Mouse (Mus musculus) CH12.LX (cell line): ENCODE results near the gene March6. TPM values are rescaled to one million over a fixed set of nuclear protein-coding genes. Genes with fewer than 3 reads are reported as not detected.

Experiments
- DNase-seq: peaks from one replicate; pipeline ENCODE4 v3.0.0-alpha.2; 2013; ENCODE audit errors: extremely low read depth
- H3K27ac ChIP-seq: 2 replicates; pipeline ENCODE4 v1.5.1; 2012; ENCODE audit warnings: low read depth, mild to moderate bottlenecking, control low read depth, moderate library complexity; ENCODE audit not compliant: insufficient read depth
- H3K27me3 ChIP-seq: replicated peaks from 2 replicates; pipeline ENCODE3; 2012; ENCODE audit warnings: inconsistent platforms
- H3K36me3 ChIP-seq, 2 experiments: replicated peaks in 1 of 2; 2 replicates each; pipeline versions ENCODE3 to v1.6.1; 2012; ENCODE audit warnings: inconsistent platforms in 1 of 2, low read length in 1 of 2, mild to moderate bottlenecking in 1 of 2, mixed read lengths in 1 of 2, moderate library complexity in 1 of 2; ENCODE audit not compliant: control insufficient read depth in 1 of 2, insufficient read depth in 1 of 2
- H3K4me1 ChIP-seq, 2 experiments: 2 replicates each; pipeline ENCODE4 v1.6.1; 2012; ENCODE audit warnings: inconsistent platforms in 1 of 2, moderate library complexity in 1 of 2; ENCODE audit not compliant: insufficient read depth in 2 of 2, control insufficient read depth in 1 of 2
- H3K4me2 ChIP-seq: 2 replicates; pipeline ENCODE4 v1.6.1; 2012; ENCODE audit warnings: low read depth, mild to moderate bottlenecking, control low read depth; ENCODE audit not compliant: poor library complexity, insufficient read depth, severe bottlenecking
- H3K4me3 ChIP-seq, 3 experiments: fragments of 150-350 bp in 1 of 3; sonication (generic) in 1 of 3; replicated peaks in 1 of 3; 2 replicates each; pipeline versions ENCODE3 to v1.5.1; 2011 to 2012; ENCODE audit warnings: low read depth in 2 of 3, low read length in 2 of 3, mild to moderate bottlenecking in 2 of 3, moderate library complexity in 2 of 3, control low read depth in 1 of 3, improper control_type of control experiment in 1 of 3, inconsistent platforms in 1 of 3, mixed read lengths in 1 of 3; ENCODE audit not compliant: poor library complexity in 1 of 3
- H3K79me2 ChIP-seq: replicated peaks from 2 replicates; pipeline ENCODE4 v1.6.1; 2012; ENCODE audit warnings: mild to moderate bottlenecking, moderate library complexity; ENCODE audit not compliant: control insufficient read depth, poor library complexity, insufficient read depth, severe bottlenecking; ENCODE audit errors: extremely low read depth
- H3K9ac ChIP-seq: 2 replicates; pipeline ENCODE4 v1.6.1; 2012; ENCODE audit warnings: low read depth, mild to moderate bottlenecking, control low read depth, moderate library complexity; ENCODE audit not compliant: insufficient read depth
- H3K9me3 ChIP-seq: replicated peaks from 2 replicates; pipeline ENCODE3; 2012; ENCODE audit warnings: low read length, inconsistent platforms, mixed read lengths
- ELF1 ChIP-seq: IDR thresholded peaks from 2 replicates; pipeline ENCODE4 v1.6.1; 2014; ENCODE audit warnings: low read depth, mild to moderate bottlenecking, inconsistent platforms, low read length, improper control_type of control experiment
- EP300 ChIP-seq: IDR thresholded peaks from 2 replicates; pipeline ENCODE4 v1.6.1; 2011; ENCODE audit warnings: low read length, improper control_type of control experiment
- IRF4 ChIP-seq: IDR thresholded peaks from 2 replicates; pipeline ENCODE4 v1.6.1; 2014; ENCODE audit warnings: low read depth, mild to moderate bottlenecking, inconsistent platforms, low read length, improper control_type of control experiment
- JUN ChIP-seq: IDR thresholded peaks from 2 replicates; pipeline ENCODE4 v1.6.1; 2011; ENCODE audit warnings: low read depth, mild to moderate bottlenecking, low read length, improper control_type of control experiment, moderate library complexity; ENCODE audit not compliant: insufficient read depth
- JUND ChIP-seq: conservative IDR thresholded peaks from 2 replicates; pipeline ENCODE4 v1.6.1; 2011; ENCODE audit warnings: low read depth, low read length, improper control_type of control experiment
- KAT2A ChIP-seq: IDR thresholded peaks from 2 replicates; pipeline ENCODE4 v1.6.1; 2012; ENCODE audit warnings: low read length, improper control_type of control experiment, inconsistent platforms; ENCODE audit not compliant: insufficient replicate concordance
- MAFK ChIP-seq: IDR thresholded peaks from 2 replicates; pipeline ENCODE4 v1.6.1; 2011; ENCODE audit warnings: low read length, improper control_type of control experiment; ENCODE audit not compliant: insufficient replicate concordance
- MEF2A ChIP-seq: IDR thresholded peaks from 2 replicates; pipeline ENCODE4 v1.6.1; 2014; ENCODE audit warnings: low read depth, mild to moderate bottlenecking, inconsistent platforms, low read length, improper control_type of control experiment, borderline replicate concordance
- MXI1 ChIP-seq: IDR thresholded peaks from 2 replicates; pipeline ENCODE4 v1.6.1; 2011; ENCODE audit warnings: mild to moderate bottlenecking, low read depth, low read length, improper control_type of control experiment
- NRF1 ChIP-seq: IDR thresholded peaks from 2 replicates; pipeline ENCODE4 v1.6.1; 2014; ENCODE audit warnings: low read depth, mild to moderate bottlenecking, inconsistent platforms, low read length, improper control_type of control experiment, moderate library complexity
- RAD21 ChIP-seq: IDR thresholded peaks from 2 replicates; pipeline ENCODE4 v1.6.1; 2011; ENCODE audit warnings: low read depth, mild to moderate bottlenecking, low read length, improper control_type of control experiment, moderate library complexity
- SMC3 ChIP-seq: IDR thresholded peaks from 2 replicates; pipeline ENCODE4 v1.6.1; 2011; ENCODE audit warnings: low read depth, low read length, improper control_type of control experiment
- UBTF ChIP-seq: IDR thresholded peaks from 2 replicates; pipeline ENCODE4 v1.6.1; 2012; ENCODE audit warnings: low read depth, mild to moderate bottlenecking, inconsistent platforms, low read length, improper control_type of control experiment, moderate library complexity
- USF1 ChIP-seq: IDR thresholded peaks from 2 replicates; pipeline ENCODE4 v1.6.1; 2014; ENCODE audit warnings: low read depth, mild to moderate bottlenecking, inconsistent platforms, low read length, improper control_type of control experiment
- ZMIZ1 ChIP-seq: IDR thresholded peaks from 2 replicates; pipeline ENCODE4 v1.6.1; 2012; ENCODE audit warnings: low read depth, mild to moderate bottlenecking, inconsistent platforms, low read length, improper control_type of control experiment
- dilution Hi-C: fragments of 300-500 bp; cut with MboI; formaldehyde crosslinking; loops from 2 replicates; pipeline ENCODE4 v1.14.3; 2020; ENCODE audit warnings: low sequenced_read_pairs; ENCODE audit not compliant: extremely low pct_unique_long_range_greater_than_20kb, extremely low pct_ligation_motif_present
- in situ Hi-C: fragments of 300-500 bp; cut with MboI; formaldehyde crosslinking; loops from 3 replicates; pipeline ENCODE4 v1.14.3; 2019; ENCODE audit warnings: low sequenced_read_pairs, low pct_ligation_motif_present, low pct_unique_long_range_greater_than_20kb, mixed read lengths
- polyA plus RNA-seq: library from polyadenylated mRNA; unstranded; fragments of >175 nt; gene quantifications from 2 replicates; pipeline ENCODE4 v1.2.1, GENCODE M21; 2012; ENCODE audit warnings: low read depth; ENCODE audit not compliant: insufficient read length
- total RNA-seq, 2 experiments: library from RNA; depleted of rRNA; stranded (reverse); fragments of 300-350 nt in 1 of 2; fragments of >200 nt in 1 of 2; gene quantifications; 2 replicates each; pipeline ENCODE4 v1.2.3; 2012 to 2014

The March6 gene
- total and polyA plus RNA-seq, 3 experiments, result 18.3 to 41.4 (median 29.1) TPM

- no peaks in the 10 kb centered on the region for H3K36me3 ChIP-seq
- no peak overlapping the region for H3K4me3 ChIP-seq
- H3K27me3 ChIP-seq, result no peaks in the 10 kb centered on the region
- peaks cover 0 to 19% of the 10 kb centered on the region in 2 experiments; a peak in 2 of 4 replicates for H3K4me1 ChIP-seq
- dilution Hi-C loops (no loop called here), in situ Hi-C loops (no loop called here)
- DNase-seq, result no peak
- TF ChIP-seq RAD21 (no peak), SMC3 (no peak), UBTF (no peak), NRF1 (no peak), ZMIZ1 (no peak), KAT2A (no peak), USF1 (no peak), JUND (no peak), MEF2A (no peak), MXI1 (no peak)
- H3K79me2 ChIP-seq, result no peaks in the 10 kb centered on the region
- no peak overlapping the region for H3K4me2 ChIP-seq
- H3K27ac ChIP-seq, result no peak overlapping the region
- no peak overlapping the region for H3K9ac ChIP-seq
- no peaks in the 10 kb centered on the region for H3K9me3 ChIP-seq
These were observed 16.6 kb upstream of the March6 start for GRCm38 (mm10) chr15:31547421-31547820.

- TF ChIP-seq ELF1, result no peak
- peak; percentile 54 for TF ChIP-seq JUN
- TF ChIP-seq MXI1, result no peak
- no peak for TF ChIP-seq ZMIZ1
- TF ChIP-seq JUND, result peak; percentile 78
- TF ChIP-seq MAFK, result peak; percentile 17; the same call in 1 of the 2 replicates
- peak; percentile 49; the same call in 1 of the 2 replicates for TF ChIP-seq MEF2A
- TF ChIP-seq IRF4, result peak; percentile 79
- peak; percentile 65 for TF ChIP-seq EP300
- in situ Hi-C loops, result no loop called here
These were observed 15.4 kb upstream of the March6 start for GRCm38 (mm10) chr15:31546291-31546690.

More at GRCm38 (mm10) chr15:31546291-31546690, 15.4 kb upstream of the March6 start:
- no peak for DNase-seq
- dilution Hi-C loops, result no loop called here
- Histone ChIP-seq H3K27ac (no peak overlapping the region), H3K9ac (peak overlapping the region; percentile 47; the same call in 1 of the 2 replicates), H3K79me2 (no peaks in the 10 kb centered on the region), H3K36me3 (no peaks in the 10 kb centered on the region), H3K9me3 (no peaks in the 10 kb centered on the region), H3K4me2 (peak overlapping the region; percentile 93; the same call in 1 of the 2 replicates), H3K4me1 (peaks cover 4 to 30% of the 10 kb centered on the region in 2 experiments), H3K27me3 (no peaks in the 10 kb centered on the region), H3K4me3 (no peak overlapping the region)
